Mouse (Mus musculus): Measurements from ENCODE around the gene Pgghg. TPM values are rescaled to one million over a fixed set of nuclear protein-coding genes. Genes with fewer than 3 reads are reported as not detected.
A peak's percentile ranks its signal among the peaks of the same experiment; 100 is the strongest.

Gene Pgghg
- polyA plus RNA-seq, 1 experiment = 11.6 TPM

GRCm38 (mm10) chr7:140927181-140927580, 14.0 kb upstream of the Pgghg start:
- Histone ChIP-seq H3K36me3 (ENCODE audit: control insufficient read depth, insufficient read depth) (no peaks in the 10 kb centered on the region), H3ac (ENCODE audit: control insufficient read depth, insufficient read length) (no peak overlapping the region), H3K27me3 (ENCODE audit: control insufficient read depth, insufficient read depth, insufficient read length) (peaks cover 39% of the 10 kb centered on the region), H3K79me2 (ENCODE audit: control insufficient read depth, insufficient read depth) (no peaks in the 10 kb centered on the region), H3K4me2 (ENCODE audit: low read depth) (no peak overlapping the region), H3K4me3 (no peak overlapping the region)
- no peak for TF ChIP-seq MYOD1 (IDR thresholded peaks at IDR 0.05; ENCODE audit: control insufficient read depth in 1 of 3, insufficient read length in 2 of 3, low read depth in 2 of 3)
- no peak for TF ChIP-seq SRF (IDR thresholded peaks at IDR 0.05; ENCODE audit: control insufficient read depth, insufficient read length, low read depth)
- no peak for TF ChIP-seq MYOG (IDR thresholded peaks at IDR 0.05; ENCODE audit: control insufficient read depth in 1 of 3, insufficient read depth in 1 of 3, insufficient read length in 2 of 3, low read depth in 2 of 3)
- no peak for TF ChIP-seq TCF12 (IDR thresholded peaks at IDR 0.05; ENCODE audit: insufficient read depth, poor library complexity, severe bottlenecking)
- no peak for TF ChIP-seq CEBPB (IDR thresholded peaks at IDR 0.05; ENCODE audit: insufficient read depth, poor library complexity, severe bottlenecking)
- TF ChIP-seq USF1 (IDR thresholded peaks at IDR 0.05; ENCODE audit: low read depth) = no peak
- TF ChIP-seq REST (IDR thresholded peaks at IDR 0.05; ENCODE audit: insufficient read depth, insufficient read length) = no peak
- TF ChIP-seq MAX (IDR thresholded peaks at IDR 0.05; ENCODE audit: low read depth) = no peak
- TF ChIP-seq E2F4 (IDR thresholded peaks at IDR 0.05; ENCODE audit: insufficient read depth) = no peak
- no peak for TF ChIP-seq POLR2AphosphoS2 (IDR thresholded peaks at IDR 0.05; ENCODE audit: insufficient read length, low read depth)
- no peak for TF ChIP-seq POLR2A (IDR thresholded peaks at IDR 0.05; ENCODE audit: insufficient read length, low read depth)
- TF ChIP-seq TCF3 (IDR thresholded peaks at IDR 0.05; ENCODE audit: insufficient read length, low read depth) = no peak

- Histone ChIP-seq H3K4me3 (no peak overlapping the region), H3K27me3 (ENCODE audit: control insufficient read depth, insufficient read depth, insufficient read length) (peaks cover 17% of the 10 kb centered on the region), H3K4me2 (ENCODE audit: low read depth) (no peak overlapping the region), H3K36me3 (ENCODE audit: control insufficient read depth, insufficient read depth) (no peaks in the 10 kb centered on the region), H3ac (ENCODE audit: control insufficient read depth, insufficient read length) (no peak overlapping the region), H3K79me2 (ENCODE audit: control insufficient read depth, insufficient read depth) (no peaks in the 10 kb centered on the region)
- TF ChIP-seq E2F4 (IDR thresholded peaks at IDR 0.05; ENCODE audit: insufficient read depth) = no peak
- no peak for TF ChIP-seq MAX (IDR thresholded peaks at IDR 0.05; ENCODE audit: low read depth)
- TF ChIP-seq USF1 (IDR thresholded peaks at IDR 0.05; ENCODE audit: low read depth) = no peak
- TF ChIP-seq CEBPB (IDR thresholded peaks at IDR 0.05; ENCODE audit: insufficient read depth, poor library complexity, severe bottlenecking) = no peak
- no peak for TF ChIP-seq TCF3 (IDR thresholded peaks at IDR 0.05; ENCODE audit: insufficient read length, low read depth)
- TF ChIP-seq TCF12 (IDR thresholded peaks at IDR 0.05; ENCODE audit: insufficient read depth, poor library complexity, severe bottlenecking) = no peak
These were observed 2.8 kb upstream of the Pgghg start for GRCm38 (mm10) chr7:140938436-140938835.

DNA sequence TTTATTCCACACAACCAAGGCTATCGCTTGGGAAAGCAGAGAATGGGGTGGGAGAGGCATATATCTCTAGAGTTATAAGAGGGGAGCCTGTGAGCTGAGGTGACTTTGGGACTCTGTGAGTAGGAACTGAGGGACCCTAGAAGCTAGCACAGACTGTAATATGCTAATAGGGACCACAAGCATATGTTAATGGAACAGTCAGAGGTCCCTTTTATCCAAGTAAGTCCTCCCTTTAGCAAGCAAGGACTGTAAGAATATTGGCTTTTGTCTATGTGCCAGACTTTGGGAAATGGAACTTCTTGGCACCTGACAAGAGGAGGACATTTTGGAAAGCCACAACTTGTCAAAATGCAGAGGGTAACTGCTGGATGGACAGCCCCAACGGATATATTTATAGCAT, 2.3 kb upstream of the Pgghg start:
- Histone ChIP-seq H3K79me2 (ENCODE audit: control insufficient read depth, insufficient read depth) (no peaks in the 10 kb centered on the region), H3ac (ENCODE audit: control insufficient read depth, insufficient read length) (no peak overlapping the region), H3K4me2 (ENCODE audit: low read depth) (no peak overlapping the region), H3K36me3 (ENCODE audit: control insufficient read depth, insufficient read depth) (no peaks in the 10 kb centered on the region), H3K27me3 (ENCODE audit: control insufficient read depth, insufficient read depth, insufficient read length) (peaks cover 16% of the 10 kb centered on the region), H3K4me3 (no peak overlapping the region)
- no peak for TF ChIP-seq TCF3 (IDR thresholded peaks at IDR 0.05; ENCODE audit: insufficient read length, low read depth)
- TF ChIP-seq MAX (IDR thresholded peaks at IDR 0.05; ENCODE audit: low read depth) = no peak
- TF ChIP-seq REST (IDR thresholded peaks at IDR 0.05; ENCODE audit: insufficient read depth, insufficient read length) = no peak
- no peak for TF ChIP-seq POLR2A (IDR thresholded peaks at IDR 0.05; ENCODE audit: insufficient read length, low read depth)

DNA sequence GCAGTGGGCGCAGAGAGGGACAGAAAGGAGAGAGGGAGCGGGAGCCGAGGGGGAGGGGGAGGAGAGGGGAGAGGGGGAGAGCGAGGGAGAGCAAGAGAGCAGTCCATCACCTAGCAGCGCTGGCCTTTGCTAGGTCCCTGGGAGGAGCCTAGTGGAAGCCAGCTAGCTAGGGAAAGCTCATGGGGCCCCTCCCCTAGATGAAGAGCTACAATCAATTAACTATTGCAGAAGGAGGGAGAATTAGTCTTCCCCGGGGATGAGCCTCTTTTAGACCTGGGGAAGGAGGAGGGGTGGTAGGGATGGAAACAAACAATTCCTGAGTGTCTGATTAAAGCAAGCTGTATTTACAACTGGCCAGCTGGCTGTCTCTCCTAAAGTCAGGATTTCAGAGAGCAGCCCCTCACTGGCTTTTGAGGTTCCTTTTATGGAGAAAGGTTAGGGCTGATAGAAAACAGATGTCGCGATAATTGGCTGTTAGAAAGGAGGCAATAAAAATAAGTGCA, 1.5 kb upstream of the Pgghg start:
- peaks cover 10% of the 10 kb centered on the region for H3K27me3 ChIP-seq (ENCODE audit: control insufficient read depth, insufficient read depth, insufficient read length)
- H3K4me2 ChIP-seq (ENCODE audit: low read depth) = no peak overlapping the region
- TF ChIP-seq TCF3 (IDR thresholded peaks at IDR 0.05; ENCODE audit: insufficient read length, low read depth) (no peak), MAX (IDR thresholded peaks at IDR 0.05; ENCODE audit: low read depth) (no peak), POLR2A (IDR thresholded peaks at IDR 0.05; ENCODE audit: insufficient read length, low read depth) (no peak), POLR2AphosphoS2 (IDR thresholded peaks at IDR 0.05; ENCODE audit: insufficient read length, low read depth) (no peak), TCF12 (IDR thresholded peaks at IDR 0.05; ENCODE audit: insufficient read depth, poor library complexity, severe bottlenecking) (no peak), SRF (IDR thresholded peaks at IDR 0.05; ENCODE audit: control insufficient read depth, insufficient read length, low read depth) (no peak), CEBPB (IDR thresholded peaks at IDR 0.05; ENCODE audit: insufficient read depth, poor library complexity, severe bottlenecking) (no peak), REST (IDR thresholded peaks at IDR 0.05; ENCODE audit: insufficient read depth, insufficient read length) (no peak)
- H3ac ChIP-seq (ENCODE audit: control insufficient read depth, insufficient read length) = no peak overlapping the region
- no peaks in the 10 kb centered on the region for H3K36me3 ChIP-seq (ENCODE audit: control insufficient read depth, insufficient read depth)
- no peaks in the 10 kb centered on the region for H3K79me2 ChIP-seq (ENCODE audit: control insufficient read depth, insufficient read depth)
- H3K4me3 ChIP-seq = no peak overlapping the region

GRCm38 (mm10) chr7:140942341-140942740, 1.1 kb downstream of the Pgghg start:
- peak; percentile 14 for TF ChIP-seq POLR2AphosphoS2 (IDR thresholded peaks at IDR 0.05; ENCODE audit: insufficient read length, low read depth)
- no peak for TF ChIP-seq SRF (IDR thresholded peaks at IDR 0.05; ENCODE audit: control insufficient read depth, insufficient read length, low read depth)
- H3ac ChIP-seq (ENCODE audit: control insufficient read depth, insufficient read length) = peak overlapping the region; percentile 27
- H3K4me2 ChIP-seq (ENCODE audit: low read depth) = peak overlapping the region; percentile 83
- peak overlapping the region; percentile 72 for H3K4me3 ChIP-seq
- H3K36me3 ChIP-seq (ENCODE audit: control insufficient read depth, insufficient read depth) = peaks cover 5% of the 10 kb centered on the region
- no peaks in the 10 kb centered on the region for H3K27me3 ChIP-seq (ENCODE audit: control insufficient read depth, insufficient read depth, insufficient read length)
- no peaks in the 10 kb centered on the region for H3K79me2 ChIP-seq (ENCODE audit: control insufficient read depth, insufficient read depth)
